Mouse (Mus musculus) cerebellum, postnatal 4 days (tissue): ENCODE data around the gene Cadps2.

Experiments
- DNase-seq, 2 experiments: peaks; one replicate each; pipeline ENCODE4 v3.0.0; 2022; ENCODE audit warnings: low spot score in 2 of 2, mixed read lengths in 1 of 2

The Cadps2 gene

GRCm38 (mm10) chr6:23762204-23762603, 77.0 kb downstream of the Cadps2 start:
- DNase-seq, result no peak

GRCm38 (mm10) chr6:23758249-23758648, 81.0 kb downstream of the Cadps2 start:
- no peak for DNase-seq

GRCm38 (mm10) chr6:23748823-23749222, 90.4 kb downstream of the Cadps2 start:
- DNase-seq, result no peak

- DNase-seq, result no peak
Observed at GRCm38 (mm10) chr6:23740010-23740409, 99.2 kb downstream of the Cadps2 start.

- no peak for DNase-seq
Observed at GRCm38 (mm10) chr6:23732750-23733149, 106.5 kb downstream of the Cadps2 start.

GRCm38 (mm10) chr6:23728620-23729019, 110.6 kb downstream of the Cadps2 start:
- no peak for DNase-seq

GRCm38 (mm10) chr6:23723697-23724096, 115.5 kb downstream of the Cadps2 start:
- DNase-seq, result no peak

GRCm38 (mm10) chr6:23720401-23720800, 118.8 kb downstream of the Cadps2 start:
- no peak for DNase-seq

- no peak for DNase-seq
Observed at GRCm38 (mm10) chr6:23707506-23707905, 131.7 kb downstream of the Cadps2 start.

GRCm38 (mm10) chr6:23700879-23701278, 138.3 kb downstream of the Cadps2 start:
- DNase-seq, result no peak

GRCm38 (mm10) chr6:23678172-23678571, 161.0 kb downstream of the Cadps2 start:
- no peak for DNase-seq

GRCm38 (mm10) chr6:23655036-23655435, 184.2 kb downstream of the Cadps2 start, which contains the start of gene Rnf148:
Gene Rnf148, minus strand, starts transcription at chr6:23655136.
- no peak for DNase-seq

GRCm38 (mm10) chr6:23650205-23650604, 189.0 kb downstream of the Cadps2 start, which contains the start of gene Rnf133:
Gene Rnf133, minus strand, starts transcription at chr6:23650305.
- no peak for DNase-seq

GRCm38 (mm10) chr6:23648732-23649131, 190.5 kb downstream of the Cadps2 start:
- DNase-seq, result no peak

- DNase-seq, result no peak
Observed at GRCm38 (mm10) chr6:23647627-23648247, 191.5 kb downstream of the Cadps2 start.

- DNase-seq, result no peak
Observed at GRCm38 (mm10) chr6:23637081-23637480, 202.1 kb downstream of the Cadps2 start.

- no peak for DNase-seq
Observed at GRCm38 (mm10) chr6:23635208-23635607, 204.0 kb downstream of the Cadps2 start.

- DNase-seq, result no peak
Observed at GRCm38 (mm10) chr6:23634016-23634415, 205.2 kb downstream of the Cadps2 start.

- DNase-seq, result no peak
Observed at GRCm38 (mm10) chr6:23630465-23630864, 208.8 kb downstream of the Cadps2 start.

GRCm38 (mm10) chr6:23575102-23575501, 264.1 kb downstream of the Cadps2 start:
- no peak for DNase-seq

- no peak for DNase-seq
Observed at GRCm38 (mm10) chr6:23573750-23574149, 265.5 kb downstream of the Cadps2 start.

GRCm38 (mm10) chr6:23572401-23572800, 266.8 kb downstream of the Cadps2 start:
- no peak for DNase-seq

- DNase-seq, result no peak
Observed at GRCm38 (mm10) chr6:23569686-23570085, 269.5 kb downstream of the Cadps2 start.

- DNase-seq, result no peak
Observed at GRCm38 (mm10) chr6:23568688-23569087, 270.5 kb downstream of the Cadps2 start.
